Mouse (Mus musculus): ENCODE measurements around the gene Olfr1417. TPM values are rescaled to one million over a fixed set of nuclear protein-coding genes. Genes with fewer than 3 reads are reported as not detected.
"Not testable (repeated sequence)": the region's sequence is repeated elsewhere in the genome, so short reads cannot be mapped to it uniquely, and the experiment has no call there.

Olfr1417 gene
- not detected in 2 replicates for polyA plus RNA-seq (2014; fragmentation: Nextera tagmentation; extraction: Ambion mirVana)

GRCm38 (mm10) chr19:11839119-11839518, at the start of gene Olfr1417:
TSS of gene Olfr1417 (minus strand) at chr19:11839219.
- WGBS, result 88% methylated on average over 4 of the region's 4 CpGs
- no peaks in the 10 kb centered on the region for H3K4me1 ChIP-seq (ENCODE audit: control insufficient read depth, insufficient read depth, low read length)
- H3K27me3 ChIP-seq (ENCODE audit: control insufficient read depth, insufficient read depth, low read length), result no peaks in the 10 kb centered on the region
- no peaks in the 10 kb centered on the region for H3K36me3 ChIP-seq (ENCODE audit: control insufficient read depth, insufficient read depth, low read length)
- H3K4me2 ChIP-seq (ENCODE audit: low read depth), result no peak within 1 kb of the TSS
- H3K27ac ChIP-seq (ENCODE audit: low read depth, low read length), result no peak within 1 kb of the TSS
- ATAC-seq (ENCODE audit: insufficient read depth, low FRiP score, low TSS enrichment) (no peak), DNase-seq (ENCODE audit: low spot score) (no peak)
- no peak within 1 kb of the TSS for H3K4me3 ChIP-seq (ENCODE audit: low read depth, low read length)
- H3K9ac ChIP-seq (ENCODE audit: low read length), result no peak within 1 kb of the TSS
- H3K9me3 ChIP-seq (ENCODE audit: control insufficient read depth, low read length), result no peaks in the 10 kb centered on the region

GRCm38 (mm10) chr19:11886265-11886664, 47.2 kb upstream of the Olfr1417 start, which contains the start of gene Olfr1420:
TSS of gene Olfr1420 (plus strand) at chr19:11886565.
- DNase-seq (ENCODE audit: low spot score) (no peak), ATAC-seq (ENCODE audit: insufficient read depth, low FRiP score, low TSS enrichment) (no peak)
- Histone ChIP-seq H3K36me3 (ENCODE audit: control insufficient read depth, insufficient read depth, low read length) (no peaks in the 10 kb centered on the region), H3K9ac (ENCODE audit: low read length) (no peak within 1 kb of the TSS), H3K27ac (ENCODE audit: low read depth, low read length) (no peak within 1 kb of the TSS), H3K4me3 (ENCODE audit: low read depth, low read length) (no peak within 1 kb of the TSS), H3K27me3 (ENCODE audit: control insufficient read depth, insufficient read depth, low read length) (no peaks in the 10 kb centered on the region), H3K4me2 (ENCODE audit: low read depth) (no peak within 1 kb of the TSS), H3K9me3 (ENCODE audit: control insufficient read depth, low read length) (no peaks in the 10 kb centered on the region), H3K4me1 (ENCODE audit: control insufficient read depth, insufficient read depth, low read length) (no peaks in the 10 kb centered on the region)
- WGBS, result 44% methylated on average over 1 of the region's 1 CpGs

GRCm38 (mm10) chr19:11878404-11878803, 39.4 kb upstream of the Olfr1417 start:
- H3K9me3 ChIP-seq (ENCODE audit: control insufficient read depth, low read length); H3K4me2 ChIP-seq (ENCODE audit: low read depth); H3K27ac ChIP-seq (ENCODE audit: low read depth, low read length); H3K4me3 ChIP-seq (ENCODE audit: low read depth, low read length); ATAC-seq (ENCODE audit: insufficient read depth, low FRiP score, low TSS enrichment); H3K4me1 ChIP-seq (ENCODE audit: control insufficient read depth, insufficient read depth, low read length); H3K36me3 ChIP-seq (ENCODE audit: control insufficient read depth, insufficient read depth, low read length); H3K9ac ChIP-seq (ENCODE audit: low read length); DNase-seq (ENCODE audit: low spot score); H3K27me3 ChIP-seq (ENCODE audit: control insufficient read depth, insufficient read depth, low read length): not testable (repeated sequence)
- WGBS, result 75% methylated on average over 22 of the region's 22 CpGs

DNA sequence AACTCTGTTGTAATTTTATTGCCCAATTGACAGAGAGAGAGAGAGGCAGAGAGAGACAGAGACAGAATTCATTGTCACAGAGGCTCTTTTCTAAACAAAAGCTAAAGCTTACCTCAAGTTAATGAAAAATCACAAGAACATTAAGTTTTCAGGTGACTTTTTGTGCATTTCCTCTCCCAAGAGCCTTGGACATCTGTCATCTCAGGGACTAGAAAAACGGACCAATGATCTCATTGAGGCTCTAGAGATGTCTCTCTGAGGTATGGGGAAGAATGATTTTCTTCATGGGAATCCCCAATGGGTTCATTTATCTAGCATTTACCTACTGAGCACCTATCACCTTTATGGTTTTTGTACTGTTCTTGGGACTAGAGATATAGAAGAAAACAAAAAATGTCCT, 36.0 kb upstream of the Olfr1417 start, which contains the start of gene Olfr1419:
Olfr1419 (minus strand) TSS at position 101 of the 400 bp plus-strand sequence.
- ATAC-seq (ENCODE audit: insufficient read depth, low FRiP score, low TSS enrichment), result no peak
- no peaks in the 10 kb centered on the region for H3K4me1 ChIP-seq (ENCODE audit: control insufficient read depth, insufficient read depth, low read length)
- H3K9me3 ChIP-seq (ENCODE audit: control insufficient read depth, low read length), result no peaks in the 10 kb centered on the region

DNA sequence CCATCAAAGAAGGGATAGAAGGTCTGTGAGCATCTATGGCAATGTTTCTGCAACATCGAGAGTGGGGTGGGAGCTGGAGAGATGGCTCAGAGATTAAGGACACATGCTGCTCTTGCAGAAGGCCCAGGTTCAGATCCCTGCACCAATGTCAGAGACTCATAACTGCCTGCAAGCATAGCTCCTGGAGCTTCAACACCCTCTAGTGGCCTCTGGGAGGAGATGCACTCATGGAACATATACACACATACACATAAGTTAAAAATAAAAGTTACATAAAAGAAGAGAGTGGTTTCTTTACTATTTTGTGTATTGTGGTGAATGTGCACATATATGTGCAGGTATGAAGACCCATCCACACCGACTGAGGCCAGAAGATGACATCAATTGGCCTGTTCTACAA, 28.8 kb upstream of the Olfr1417 start:
- no peak for ATAC-seq (ENCODE audit: insufficient read depth, low FRiP score, low TSS enrichment)
- Histone ChIP-seq H3K9me3 (ENCODE audit: control insufficient read depth, low read length) (0 out of 2 replicates have a peak, but pooled peaks cover 4% of the 10 kb centered on the region), H3K4me2 (ENCODE audit: low read depth) (no peak overlapping the region), H3K27me3 (ENCODE audit: control insufficient read depth, insufficient read depth, low read length) (no peaks in the 10 kb centered on the region), H3K27ac (ENCODE audit: low read depth, low read length) (no peak overlapping the region), H3K4me1 (ENCODE audit: control insufficient read depth, insufficient read depth, low read length) (no peaks in the 10 kb centered on the region), H3K36me3 (ENCODE audit: control insufficient read depth, insufficient read depth, low read length) (no peaks in the 10 kb centered on the region), H3K4me3 (ENCODE audit: low read depth, low read length) (no peak overlapping the region), H3K9ac (ENCODE audit: low read length) (no peak overlapping the region)
- no peak for DNase-seq (ENCODE audit: low spot score)
- WGBS, result 88% methylated on average over 2 of the region's 2 CpGs

More for the DNA sequence above, 36.0 kb upstream of the Olfr1417 start, which contains the start of gene Olfr1419:
- Histone ChIP-seq H3K36me3 (ENCODE audit: control insufficient read depth, insufficient read depth, low read length) (no peaks in the 10 kb centered on the region), H3K27ac (ENCODE audit: low read depth, low read length) (no peak within 1 kb of the TSS), H3K4me3 (ENCODE audit: low read depth, low read length) (no peak within 1 kb of the TSS), H3K9ac (ENCODE audit: low read length) (no peak within 1 kb of the TSS), H3K27me3 (ENCODE audit: control insufficient read depth, insufficient read depth, low read length) (no peaks in the 10 kb centered on the region), H3K4me2 (ENCODE audit: low read depth) (no peak within 1 kb of the TSS)
- 45% methylated on average over 1 of the region's 1 CpGs for WGBS
- DNase-seq (ENCODE audit: low spot score), result no peak

GRCm38 (mm10) chr19:11860966-11861365, 21.9 kb upstream of the Olfr1417 start, which contains the start of gene Olfr1418:
TSS of gene Olfr1418 (minus strand) at chr19:11861066.
- DNase-seq (ENCODE audit: low spot score), result no peak
- Histone ChIP-seq H3K4me2 (ENCODE audit: low read depth) (no peak within 1 kb of the TSS), H3K27me3 (ENCODE audit: control insufficient read depth, insufficient read depth, low read length) (no peaks in the 10 kb centered on the region), H3K27ac (ENCODE audit: low read depth, low read length) (no peak within 1 kb of the TSS), H3K9ac (ENCODE audit: low read length) (no peak within 1 kb of the TSS), H3K4me3 (ENCODE audit: low read depth, low read length) (no peak within 1 kb of the TSS), H3K9me3 (ENCODE audit: control insufficient read depth, low read length) (no peaks in the 10 kb centered on the region), H3K36me3 (ENCODE audit: control insufficient read depth, insufficient read depth, low read length) (no peaks in the 10 kb centered on the region), H3K4me1 (ENCODE audit: control insufficient read depth, insufficient read depth, low read length) (no peaks in the 10 kb centered on the region)
- ATAC-seq (ENCODE audit: insufficient read depth, low FRiP score, low TSS enrichment), result no peak
- 80% methylated on average over 1 of the region's 1 CpGs for WGBS

GRCm38 (mm10) chr19:11856506-11856905, 17.5 kb upstream of the Olfr1417 start:
- 83% methylated on average over 6 of the region's 6 CpGs for WGBS
- H3K4me3 ChIP-seq (ENCODE audit: low read depth, low read length), result no peak overlapping the region

GRCm38 (mm10) chr19:11854821-11855220, 15.8 kb upstream of the Olfr1417 start:
- no peaks in the 10 kb centered on the region for H3K27me3 ChIP-seq (ENCODE audit: control insufficient read depth, insufficient read depth, low read length)
- H3K4me1 ChIP-seq (ENCODE audit: control insufficient read depth, insufficient read depth, low read length), result no peaks in the 10 kb centered on the region
- no peak overlapping the region for H3K9ac ChIP-seq (ENCODE audit: low read length)
- DNase-seq (ENCODE audit: low spot score), result no peak
- no peak overlapping the region for H3K4me2 ChIP-seq (ENCODE audit: low read depth)
- no peaks in the 10 kb centered on the region for H3K36me3 ChIP-seq (ENCODE audit: control insufficient read depth, insufficient read depth, low read length)
- H3K9me3 ChIP-seq (ENCODE audit: control insufficient read depth, low read length), result no peaks in the 10 kb centered on the region
- ATAC-seq (ENCODE audit: insufficient read depth, low FRiP score, low TSS enrichment), result no peak
- WGBS, result 92% methylated on average over 2 of the region's 2 CpGs
- H3K4me3 ChIP-seq (ENCODE audit: low read depth, low read length), result no peak overlapping the region
- H3K27ac ChIP-seq (ENCODE audit: low read depth, low read length), result no peak overlapping the region

More at GRCm38 (mm10) chr19:11856506-11856905, 17.5 kb upstream of the Olfr1417 start:
- Histone ChIP-seq H3K27me3 (ENCODE audit: control insufficient read depth, insufficient read depth, low read length) (no peaks in the 10 kb centered on the region), H3K4me1 (ENCODE audit: control insufficient read depth, insufficient read depth, low read length) (no peaks in the 10 kb centered on the region), H3K9ac (ENCODE audit: low read length) (no peak overlapping the region), H3K27ac (ENCODE audit: low read depth, low read length) (no peak overlapping the region), H3K9me3 (ENCODE audit: control insufficient read depth, low read length) (no peaks in the 10 kb centered on the region), H3K36me3 (ENCODE audit: control insufficient read depth, insufficient read depth, low read length) (no peaks in the 10 kb centered on the region), H3K4me2 (ENCODE audit: low read depth) (no peak overlapping the region)
- DNase-seq (ENCODE audit: low spot score) (no peak), ATAC-seq (ENCODE audit: insufficient read depth, low FRiP score, low TSS enrichment) (no peak)

GRCm38 (mm10) chr19:11852652-11853051, 13.6 kb upstream of the Olfr1417 start:
- Histone ChIP-seq H3K4me2 (ENCODE audit: low read depth) (no peak overlapping the region), H3K27ac (ENCODE audit: low read depth, low read length) (no peak overlapping the region), H3K27me3 (ENCODE audit: control insufficient read depth, insufficient read depth, low read length) (no peaks in the 10 kb centered on the region), H3K4me3 (ENCODE audit: low read depth, low read length) (no peak overlapping the region), H3K9me3 (ENCODE audit: control insufficient read depth, low read length) (no peaks in the 10 kb centered on the region), H3K9ac (ENCODE audit: low read length) (no peak overlapping the region), H3K36me3 (ENCODE audit: control insufficient read depth, insufficient read depth, low read length) (no peaks in the 10 kb centered on the region), H3K4me1 (ENCODE audit: control insufficient read depth, insufficient read depth, low read length) (no peaks in the 10 kb centered on the region)
- WGBS, result 65% methylated on average over 4 of the region's 4 CpGs
- no peak for DNase-seq (ENCODE audit: low spot score)
- no peak for ATAC-seq (ENCODE audit: insufficient read depth, low FRiP score, low TSS enrichment)
